Mouse (Mus musculus) intestine, embryonic 15.5 days (tissue): ENCODE measurements around the gene Acp2. TPM values are rescaled to one million over a fixed set of nuclear protein-coding genes. Genes with fewer than 3 reads are reported as not detected.

Experiments
- ATAC-seq: fragments of 200-750 bp; cut with Nextera tagmentation; 2 replicates; pipeline ENCODE4 v1.8.0; 2017; ENCODE audit warnings: moderate TSS enrichment, moderate library complexity
- H3K27ac ChIP-seq: fragments of 300-500 bp; sonication (generic); 2 replicates; pipeline ENCODE4 v1.5.1; 2015; ENCODE audit warnings: mild to moderate bottlenecking, inconsistent platforms
- H3K27me3 ChIP-seq: fragments of 300-500 bp; sonication (generic); replicated peaks from 2 replicates; pipeline ENCODE4 v1.6.1; 2015; ENCODE audit warnings: inconsistent platforms
- H3K36me3 ChIP-seq: fragments of 300-500 bp; sonication (generic); 2 replicates; pipeline ENCODE4 v1.6.1; 2015; ENCODE audit warnings: inconsistent platforms
- H3K4me1 ChIP-seq: fragments of 300-500 bp; sonication (generic); replicated peaks from 2 replicates; pipeline ENCODE4 v1.6.1; 2015; ENCODE audit warnings: inconsistent platforms
- H3K4me2 ChIP-seq: fragments of 300-500 bp; sonication (generic); replicated peaks from 2 replicates; pipeline ENCODE4 v1.6.1; 2015; ENCODE audit warnings: mild to moderate bottlenecking, inconsistent platforms
- H3K4me3 ChIP-seq: fragments of 300-500 bp; sonication (generic); replicated peaks from 2 replicates; pipeline ENCODE4 v1.5.1; 2015; ENCODE audit warnings: inconsistent platforms
- H3K9ac ChIP-seq: fragments of 300-500 bp; sonication (generic); 2 replicates; pipeline ENCODE4 v1.6.1; 2015; ENCODE audit warnings: inconsistent platforms
- H3K9me3 ChIP-seq: fragments of 300-500 bp; sonication (generic); 2 replicates; pipeline ENCODE4 v1.6.1; 2016; ENCODE audit warnings: inconsistent platforms
- WGBS: fragments of 180-500 bp; shearing (Covaris S2); methylation state at CpG from one replicate; pipeline ENCODE4 v1.1.7; 2015; 5-methylcytosine and 5-hydroxymethylcytosine counted together
- polyA plus RNA-seq: library from polyadenylated mRNA; unstranded; fragments of >200 nt; fragmentation: Nextera tagmentation; extraction: Ambion mirVana; gene quantifications from 2 replicates; pipeline ENCODE4 v1.2.1, GENCODE M21; 2015

The Acp2 gene
- polyA plus RNA-seq, 1 experiment from 2014 or later = 20.9 TPM

DNA sequence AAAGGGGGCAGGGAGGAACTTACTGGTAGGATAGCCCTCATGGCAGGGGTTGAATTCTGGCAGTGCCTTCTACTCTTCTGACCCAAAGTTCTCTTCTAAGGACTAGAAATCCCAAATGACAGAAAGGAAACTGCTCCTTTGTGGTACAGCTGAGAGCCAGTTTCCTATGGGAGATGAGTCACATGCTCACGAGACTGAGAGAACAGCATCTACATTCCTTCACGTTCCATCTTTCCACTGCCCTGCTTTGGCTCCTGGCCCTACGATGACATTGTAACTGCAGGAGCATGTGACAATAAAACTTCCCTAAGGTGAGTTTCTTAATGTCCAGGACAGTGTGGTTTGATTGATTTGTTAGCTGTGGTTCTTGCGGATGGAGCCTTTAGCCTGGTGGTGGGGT lies 45.7 kb downstream of the Acp2 start:
- Histone ChIP-seq H3K9me3 (no peaks in the 10 kb centered on the region), H3K4me3 (no peak overlapping the region), H3K4me2 (no peak overlapping the region), H3K27ac (no peak overlapping the region), H3K36me3 (no peaks in the 10 kb centered on the region), H3K9ac (no peak overlapping the region), H3K27me3 (no peaks in the 10 kb centered on the region), H3K4me1 (no peaks in the 10 kb centered on the region)
- ATAC-seq = no peak
- 77% methylated on average over 4 of the region's 4 CpGs for WGBS

DNA sequence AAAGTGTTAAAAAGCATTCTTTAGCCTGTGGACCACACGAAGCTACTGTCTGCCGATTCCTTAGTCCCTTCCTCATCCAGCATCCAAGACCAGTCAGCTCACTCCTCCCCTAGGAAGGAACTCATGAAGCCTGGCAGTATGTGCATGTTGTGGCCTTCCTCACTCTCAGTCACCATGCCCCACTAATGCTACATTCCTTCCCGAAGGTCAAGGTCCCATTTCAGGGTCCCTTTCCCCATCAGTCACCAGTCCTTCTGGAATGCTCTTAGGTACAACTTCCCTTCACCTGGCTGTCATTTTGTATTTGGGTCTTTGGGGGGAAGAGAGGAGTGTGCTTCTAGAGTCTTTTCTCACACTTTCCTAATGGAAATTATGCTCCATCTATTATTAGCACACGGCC lies 49.3 kb downstream of the Acp2 start:
- no peak for ATAC-seq
- 72% methylated on average over 4 of the region's 4 CpGs for WGBS

DNA sequence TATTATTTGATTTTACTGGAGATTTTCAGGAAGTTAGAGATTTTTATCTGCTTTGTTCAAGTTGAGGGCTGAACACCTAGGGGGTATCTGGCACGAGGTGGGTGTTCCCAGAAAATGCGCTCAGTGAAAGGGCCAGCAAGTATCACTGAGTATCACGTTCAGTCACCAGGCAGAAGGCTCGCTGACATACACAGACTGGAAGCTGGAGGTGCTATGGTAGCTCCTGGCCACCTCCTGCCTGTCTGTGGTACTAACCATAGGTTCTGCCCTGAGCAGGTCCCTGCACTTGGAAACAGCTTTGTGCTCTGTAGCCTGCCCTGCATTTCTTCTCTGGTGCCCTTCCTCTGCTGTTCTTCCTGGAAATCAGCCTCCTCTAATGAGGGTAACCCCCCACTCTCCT lies 49.8 kb downstream of the Acp2 start:
- no peak overlapping the region for H3K9ac ChIP-seq
- H3K4me1 ChIP-seq = peaks cover 13% of the 10 kb centered on the region
- no peak overlapping the region for H3K4me2 ChIP-seq
- H3K27ac ChIP-seq = no peak overlapping the region
- no peaks in the 10 kb centered on the region for H3K9me3 ChIP-seq
- H3K27me3 ChIP-seq = peaks cover 14% of the 10 kb centered on the region; the same call in 1 of the 2 replicates
- WGBS = 54% methylated on average over 4 of the region's 4 CpGs
- H3K4me3 ChIP-seq = no peak overlapping the region
- no peaks in the 10 kb centered on the region for H3K36me3 ChIP-seq
- no peak for ATAC-seq

More for the DNA sequence above, 49.3 kb downstream of the Acp2 start:
- Histone ChIP-seq H3K4me2 (no peak overlapping the region), H3K9ac (no peak overlapping the region), H3K27me3 (peaks cover 14% of the 10 kb centered on the region; the same call in 1 of the 2 replicates), H3K4me3 (no peak overlapping the region), H3K27ac (no peak overlapping the region), H3K4me1 (peaks cover 11% of the 10 kb centered on the region), H3K36me3 (no peaks in the 10 kb centered on the region), H3K9me3 (no peaks in the 10 kb centered on the region)

DNA sequence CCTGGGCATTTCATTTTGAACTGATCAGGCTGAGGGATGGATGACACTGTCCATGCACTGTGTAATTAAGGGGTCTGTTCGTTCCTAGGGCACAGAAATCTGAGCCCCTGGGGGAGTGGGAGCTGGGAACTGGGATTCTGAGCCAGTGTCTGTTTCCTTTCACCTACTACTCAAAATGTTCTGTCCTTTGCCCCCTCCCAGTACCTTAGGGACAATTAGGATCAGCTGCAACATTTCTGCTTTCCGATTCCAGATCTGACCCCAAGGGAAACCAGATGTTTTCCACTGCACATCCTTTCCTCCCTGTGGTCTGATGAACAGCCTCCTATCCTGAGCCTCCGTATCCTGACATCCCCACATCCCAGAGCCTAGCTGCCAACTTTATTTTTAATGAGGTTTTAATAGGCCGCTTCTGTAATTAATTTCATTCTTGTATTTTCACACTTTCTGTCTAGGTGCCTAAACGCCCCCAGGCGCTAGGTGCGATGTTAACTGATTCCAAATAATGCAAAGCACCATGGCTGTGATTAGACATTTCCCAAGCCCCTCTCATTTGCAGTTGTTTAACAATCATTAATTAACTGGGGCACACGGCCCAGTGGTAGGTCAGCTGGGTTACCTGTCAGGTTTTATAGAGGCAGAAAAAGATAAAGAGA lies 52.2 kb downstream of the Acp2 start:
- H3K4me3 ChIP-seq = no peak overlapping the region
- peaks cover 24% of the 10 kb centered on the region for H3K4me1 ChIP-seq
- no peaks in the 10 kb centered on the region for H3K36me3 ChIP-seq
- no peak overlapping the region for H3K4me2 ChIP-seq
- no peak overlapping the region for H3K27ac ChIP-seq
- peaks cover 14% of the 10 kb centered on the region; the same call in 1 of the 2 replicates for H3K27me3 ChIP-seq
- H3K9ac ChIP-seq = no peak overlapping the region
- ATAC-seq = no peak
- WGBS = 40% methylated on average over 8 of the region's 8 CpGs
- no peaks in the 10 kb centered on the region for H3K9me3 ChIP-seq

DNA sequence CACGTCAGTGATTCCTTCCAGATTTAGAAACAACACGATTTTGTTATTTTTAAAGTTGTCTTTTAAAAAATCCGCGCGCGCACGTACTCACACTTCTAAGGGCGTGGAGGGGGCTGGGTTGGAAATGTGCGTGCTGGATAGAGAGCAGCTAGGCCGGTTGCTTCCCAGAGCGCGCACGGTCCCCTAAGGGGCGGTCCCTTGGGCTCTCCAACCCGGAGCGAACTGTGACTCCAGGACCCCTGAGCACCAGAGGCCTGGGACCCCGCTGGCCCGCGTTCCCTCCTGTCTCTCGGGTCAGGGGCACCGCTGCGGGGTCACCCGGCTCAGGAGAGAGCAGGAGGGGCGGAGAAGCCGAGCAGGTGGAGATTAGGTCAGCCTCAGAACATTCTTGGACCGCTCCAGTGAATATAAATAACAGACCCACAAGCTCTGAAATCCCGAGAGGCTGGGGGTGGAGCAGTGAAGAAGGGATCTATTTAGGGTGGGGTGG lies 53.0 kb downstream of the Acp2 start, which contains the start of gene Pacsin3:
TSS of gene Pacsin3 (plus strand) at position 294 of the 490 bp plus-strand sequence.
- H3K27ac ChIP-seq = peak within 1 kb of the TSS; percentile 42; the same call in 1 of the 2 replicates
- ATAC-seq = peak; percentile 47; the same call in 1 of the 2 replicates

DNA sequence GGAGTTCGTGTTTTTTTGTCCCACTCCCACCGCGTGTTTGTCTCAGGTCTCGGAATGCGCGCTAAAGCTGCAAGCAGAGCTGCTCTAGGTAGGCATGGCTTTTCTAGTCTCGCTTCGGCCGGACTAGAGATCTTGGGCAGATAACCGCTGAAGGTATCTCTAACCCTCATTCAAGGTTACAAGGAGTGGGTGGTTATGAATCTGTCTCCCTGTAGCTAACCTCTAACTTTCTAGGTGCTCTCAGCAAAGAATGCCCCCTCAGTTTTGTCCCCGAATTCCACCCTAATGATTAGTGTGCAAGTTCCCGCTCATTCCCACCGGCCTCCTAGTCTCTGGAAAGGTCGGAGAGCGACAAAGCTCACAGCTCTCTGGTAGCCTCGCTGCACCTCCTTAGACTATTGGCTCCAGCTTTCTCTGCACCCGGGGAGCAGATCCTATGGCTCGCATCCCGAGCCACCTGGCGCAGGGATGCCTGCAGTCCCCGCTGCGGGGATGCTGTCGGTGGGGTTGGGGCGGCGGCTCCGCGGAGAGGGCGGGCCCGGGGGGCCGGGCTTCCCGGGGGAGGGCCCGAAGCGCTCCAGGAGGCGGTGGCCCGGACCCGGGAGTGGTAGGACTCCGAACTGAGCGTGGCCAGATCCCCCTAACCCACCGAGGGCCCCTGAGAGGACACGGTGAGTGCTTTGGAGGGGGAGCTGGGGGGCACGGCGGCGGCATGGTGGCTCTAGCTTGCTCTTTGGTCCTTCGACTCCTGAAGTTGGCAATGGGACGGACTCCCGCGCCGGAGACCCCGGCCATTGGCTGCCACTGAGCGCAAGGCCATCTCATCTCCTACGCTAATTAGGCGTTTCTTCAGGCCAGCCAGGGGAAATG lies 53.8 kb downstream of the Acp2 start:
- WGBS = under 1% methylated on average over 52 of the region's 52 CpGs

More for the DNA sequence above, 53.0 kb downstream of the Acp2 start, which contains the start of gene Pacsin3:
- Histone ChIP-seq H3K4me1 (peaks cover 24% of the 10 kb centered on the region), H3K27me3 (peaks cover 14% of the 10 kb centered on the region; the same call in 1 of the 2 replicates), H3K4me3 (peak within 1 kb of the TSS; percentile 76), H3K9me3 (no peaks in the 10 kb centered on the region), H3K36me3 (no peaks in the 10 kb centered on the region), H3K9ac (peak within 1 kb of the TSS; percentile 65), H3K4me2 (peak within 1 kb of the TSS; percentile 97)
- 1% methylated on average over 27 of the region's 27 CpGs for WGBS

DNA sequence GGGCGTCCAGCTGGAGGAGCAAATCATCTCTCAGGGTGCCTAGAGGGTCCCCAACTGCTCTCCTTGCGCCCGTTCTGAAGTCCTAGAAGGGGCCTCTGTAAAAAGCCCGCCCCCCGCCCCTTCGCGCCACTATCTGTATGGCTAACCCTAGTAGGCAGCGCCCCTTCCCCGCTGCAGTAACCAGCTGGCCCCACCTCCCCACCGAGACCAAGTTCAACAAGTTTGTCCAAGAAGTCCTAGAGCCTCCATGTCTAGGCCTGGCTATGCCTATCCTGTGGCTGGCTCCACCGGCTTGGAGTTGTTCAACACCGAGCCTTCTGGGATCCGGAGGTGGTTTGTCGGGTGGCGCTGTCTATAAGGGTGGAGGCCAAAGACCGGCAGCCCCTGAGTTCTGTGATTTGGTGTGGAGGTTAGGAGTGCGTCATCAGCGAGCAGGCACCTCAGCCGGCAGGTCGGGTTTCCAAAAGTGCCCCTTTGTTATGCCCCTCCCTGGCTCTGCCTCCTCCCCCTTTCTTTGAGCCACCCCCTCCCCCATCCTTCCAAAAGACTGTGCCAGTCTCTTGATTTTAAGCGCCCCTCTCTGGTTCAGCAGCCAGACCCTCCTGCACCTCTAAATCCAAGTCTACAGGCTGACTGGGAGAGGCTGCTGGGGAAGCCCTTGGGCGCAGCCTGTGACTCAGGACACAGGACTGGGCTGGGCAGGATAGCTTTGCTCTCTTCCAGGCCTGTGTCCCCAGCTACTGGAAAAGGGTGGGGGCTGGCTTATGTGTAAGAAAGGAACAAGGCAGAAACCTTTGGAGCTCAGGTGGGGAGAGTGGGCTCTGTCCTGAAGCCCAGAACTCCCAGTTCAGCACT lies 54.7 kb downstream of the Acp2 start:
- peak overlapping the region; percentile 97 for H3K4me2 ChIP-seq
- no peaks in the 10 kb centered on the region for H3K36me3 ChIP-seq
- peaks cover 14% of the 10 kb centered on the region; the same call in 1 of the 2 replicates for H3K27me3 ChIP-seq
- H3K9me3 ChIP-seq = no peaks in the 10 kb centered on the region
- H3K4me3 ChIP-seq = peak overlapping the region; percentile 76
- peaks cover 24% of the 10 kb centered on the region for H3K4me1 ChIP-seq
- WGBS = 3% methylated on average over 22 of the region's 22 CpGs
- peak; percentile 69 for ATAC-seq
- H3K27ac ChIP-seq = peak overlapping the region; percentile 42; the same call in 1 of the 2 replicates
- H3K9ac ChIP-seq = peak overlapping the region; percentile 65

More for the DNA sequence above, 53.8 kb downstream of the Acp2 start:
- ATAC-seq = peak; percentile 84
- Histone ChIP-seq H3K9me3 (no peaks in the 10 kb centered on the region), H3K27me3 (peaks cover 14% of the 10 kb centered on the region; the same call in 1 of the 2 replicates), H3K4me2 (peak overlapping the region; percentile 97), H3K27ac (peak overlapping the region; percentile 42; the same call in 1 of the 2 replicates), H3K4me3 (peak overlapping the region; percentile 76), H3K9ac (peak overlapping the region; percentile 65), H3K4me1 (peaks cover 24% of the 10 kb centered on the region), H3K36me3 (no peaks in the 10 kb centered on the region)

DNA sequence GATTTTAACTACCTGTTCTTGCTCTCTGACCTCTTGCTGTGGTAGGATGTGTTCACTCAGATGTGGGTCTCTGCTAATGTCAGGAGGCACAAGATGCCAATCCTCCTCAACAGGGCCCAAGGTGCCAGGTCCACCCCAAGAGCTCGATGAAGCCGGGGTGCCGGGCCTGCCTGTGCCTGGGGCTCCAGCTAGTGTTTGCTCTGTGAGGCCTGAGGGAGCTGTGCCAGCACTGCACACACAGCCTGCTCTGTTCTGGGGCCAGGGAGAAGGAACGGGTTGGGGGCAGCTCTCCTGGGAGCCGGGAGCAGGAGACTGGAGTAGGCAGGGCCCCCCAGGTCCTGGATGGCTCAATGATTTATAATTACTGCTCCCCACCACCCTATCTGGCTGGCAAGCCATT lies 55.4 kb downstream of the Acp2 start:
- 0 out of 2 replicates have a peak overlapping the region, but pooled peaks have one; percentile 23 for H3K27ac ChIP-seq
- H3K36me3 ChIP-seq = no peaks in the 10 kb centered on the region
- 45% methylated on average over 5 of the region's 5 CpGs for WGBS
- peak overlapping the region; percentile 65 for H3K9ac ChIP-seq
- H3K27me3 ChIP-seq = peaks cover 14% of the 10 kb centered on the region; the same call in 1 of the 2 replicates
- H3K9me3 ChIP-seq = no peaks in the 10 kb centered on the region
- H3K4me3 ChIP-seq = peak overlapping the region; percentile 76
- peak; percentile 11; the same call in 1 of the 2 replicates for ATAC-seq
- peaks cover 24% of the 10 kb centered on the region for H3K4me1 ChIP-seq
- peak overlapping the region; percentile 97 for H3K4me2 ChIP-seq

DNA sequence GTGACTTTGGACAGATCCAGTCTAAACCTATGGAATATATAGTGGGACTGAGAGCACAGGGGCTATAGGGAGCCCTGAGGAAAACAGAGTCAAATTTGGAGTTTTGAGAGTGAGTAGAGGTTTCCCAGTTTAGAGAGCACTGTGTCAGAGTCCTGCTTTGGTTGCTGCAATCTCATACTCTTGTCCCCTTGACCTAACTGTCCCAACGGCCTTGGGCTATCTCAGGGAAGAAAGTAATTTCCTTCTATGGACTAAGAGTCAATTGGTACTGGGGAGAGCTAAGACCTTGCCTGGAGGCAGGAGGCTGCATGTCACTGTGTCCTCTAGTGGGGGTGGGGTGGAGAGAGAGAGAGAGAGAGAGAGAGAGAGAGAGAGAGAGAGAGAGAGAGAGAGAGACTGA lies 56.1 kb downstream of the Acp2 start:
- WGBS = 38% methylated on average over 1 of the region's 1 CpGs
- no peak overlapping the region for H3K9ac ChIP-seq
- H3K27me3 ChIP-seq = peaks cover 14% of the 10 kb centered on the region; the same call in 1 of the 2 replicates
- no peak overlapping the region for H3K4me3 ChIP-seq
- no peaks in the 10 kb centered on the region for H3K36me3 ChIP-seq
- H3K27ac ChIP-seq = no peak overlapping the region
- no peaks in the 10 kb centered on the region for H3K9me3 ChIP-seq
- peaks cover 24% of the 10 kb centered on the region for H3K4me1 ChIP-seq
- no peak overlapping the region for H3K4me2 ChIP-seq
- ATAC-seq = no peak

DNA sequence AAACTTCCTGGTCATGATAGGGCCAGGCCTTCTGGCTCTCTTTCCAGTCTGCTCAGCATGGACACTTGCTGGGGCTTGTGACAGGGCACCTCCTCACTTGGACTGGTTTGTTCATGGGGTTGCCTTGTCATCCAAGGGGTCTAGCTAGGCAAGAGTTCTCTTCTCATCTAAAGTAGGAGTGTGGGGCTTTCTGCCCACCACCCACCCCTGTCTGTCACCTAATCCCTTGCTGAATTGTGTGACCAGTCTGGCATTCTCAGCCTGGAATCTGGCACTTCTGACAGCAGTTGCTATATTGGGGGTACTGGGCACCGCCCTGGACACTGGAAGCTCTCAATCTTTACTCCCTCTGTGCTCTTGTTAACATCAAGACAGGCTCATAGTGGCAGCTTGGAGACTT lies 56.8 kb downstream of the Acp2 start:
- H3K4me1 ChIP-seq = peaks cover 30% of the 10 kb centered on the region
- peaks cover 8% of the 10 kb centered on the region; the same call in 1 of the 2 replicates for H3K27me3 ChIP-seq
- no peak overlapping the region for H3K27ac ChIP-seq
- 85% methylated on average over 1 of the region's 1 CpGs for WGBS
- no peak overlapping the region for H3K9ac ChIP-seq
- H3K36me3 ChIP-seq = no peaks in the 10 kb centered on the region
- ATAC-seq = no peak
- H3K9me3 ChIP-seq = no peaks in the 10 kb centered on the region
- H3K4me3 ChIP-seq = no peak overlapping the region
- no peak overlapping the region for H3K4me2 ChIP-seq
